Mouse (Mus musculus): ENCODE results near the gene Gm3625. TPM values are rescaled to one million over a fixed set of nuclear protein-coding genes. Genes with fewer than 3 reads are reported as not detected.
A peak's percentile ranks its signal among the peaks of the same experiment; 100 is the strongest.

Gene Gm3625
- total RNA-seq (2021), result not detected in 2 replicates
- long read RNA-seq, experiment 1, transcript Gm3625-201 (1 exons, 102 nt), result major isoform, 6 of 6 reads
- long read RNA-seq, experiment 1, partial matches to known transcripts, result 0 of 6 reads
- long read RNA-seq, experiment 1, other reads (novel, unspliced or antisense), result 0 of 6 reads
- long read RNA-seq, experiment 2, partial matches to known transcripts, result 0 of 2 reads
- long read RNA-seq, experiment 2, other reads (novel, unspliced or antisense), result 0 of 2 reads

- DNase-seq, result peak; percentile 89
Observed at GRCm38 (mm10) chr12:4592541-4593165, at the start of gene Gm3625, which contains the start of gene Itsn2. Gm3625 (minus strand) TSS chr12:4592927. Itsn2 (plus strand) TSS chr12:4592638.

- DNase-seq, result no peak
Observed at GRCm38 (mm10) chr12:4640737-4641136, 48.0 kb upstream of the Gm3625 start.

GRCm38 (mm10) chr12:4638438-4638837, 45.7 kb upstream of the Gm3625 start:
- DNase-seq, result no peak

- no peak for DNase-seq
Observed at GRCm38 (mm10) chr12:4632957-4633356, 40.2 kb upstream of the Gm3625 start.

GRCm38 (mm10) chr12:4624201-4624600, 31.5 kb upstream of the Gm3625 start:
- DNase-seq, result peak; percentile 12

GRCm38 (mm10) chr12:4614722-4615121, 22.0 kb upstream of the Gm3625 start:
- DNase-seq, result no peak

- DNase-seq, result no peak
Observed at GRCm38 (mm10) chr12:4606625-4607024, 13.9 kb upstream of the Gm3625 start.

- DNase-seq, result no peak
Observed at GRCm38 (mm10) chr12:4599713-4600112, 7.0 kb upstream of the Gm3625 start.

GRCm38 (mm10) chr12:4598666-4599428, 6.1 kb upstream of the Gm3625 start:
- no peak for DNase-seq

- DNase-seq, result no peak
Observed at GRCm38 (mm10) chr12:4595055-4595454, 2.3 kb upstream of the Gm3625 start.

- no peak for DNase-seq
Observed at GRCm38 (mm10) chr12:4593930-4594391, 1.2 kb upstream of the Gm3625 start.

GRCm38 (mm10) chr12:4593166-4593929, 621 bp upstream of the Gm3625 start:
- DNase-seq, result peak; percentile 79

- no peak for DNase-seq
Observed at GRCm38 (mm10) chr12:4592025-4592424, 702 bp downstream of the Gm3625 start.

- peak; percentile 38 for DNase-seq
Observed at GRCm38 (mm10) chr12:4588603-4589002, 4.1 kb downstream of the Gm3625 start.

- peak; percentile 17 for DNase-seq
Observed at GRCm38 (mm10) chr12:4587846-4588245, 4.9 kb downstream of the Gm3625 start.

GRCm38 (mm10) chr12:4582326-4582725, 10.4 kb downstream of the Gm3625 start:
- DNase-seq, result no peak

GRCm38 (mm10) chr12:4574065-4574464, 18.7 kb downstream of the Gm3625 start:
- DNase-seq, result no peak

- DNase-seq, result peak; percentile 69
Observed at GRCm38 (mm10) chr12:4571864-4572263, 20.9 kb downstream of the Gm3625 start.

GRCm38 (mm10) chr12:4558475-4559279, 34.0 kb downstream of the Gm3625 start:
- DNase-seq, result peak; percentile 70

GRCm38 (mm10) chr12:4558013-4558412, 34.7 kb downstream of the Gm3625 start:
- no peak for DNase-seq

GRCm38 (mm10) chr12:4557436-4557835, 35.3 kb downstream of the Gm3625 start:
- DNase-seq, result no peak
